8 mouse cellular contexts compared by ENCODE assay signal in the genomic region with DNA sequence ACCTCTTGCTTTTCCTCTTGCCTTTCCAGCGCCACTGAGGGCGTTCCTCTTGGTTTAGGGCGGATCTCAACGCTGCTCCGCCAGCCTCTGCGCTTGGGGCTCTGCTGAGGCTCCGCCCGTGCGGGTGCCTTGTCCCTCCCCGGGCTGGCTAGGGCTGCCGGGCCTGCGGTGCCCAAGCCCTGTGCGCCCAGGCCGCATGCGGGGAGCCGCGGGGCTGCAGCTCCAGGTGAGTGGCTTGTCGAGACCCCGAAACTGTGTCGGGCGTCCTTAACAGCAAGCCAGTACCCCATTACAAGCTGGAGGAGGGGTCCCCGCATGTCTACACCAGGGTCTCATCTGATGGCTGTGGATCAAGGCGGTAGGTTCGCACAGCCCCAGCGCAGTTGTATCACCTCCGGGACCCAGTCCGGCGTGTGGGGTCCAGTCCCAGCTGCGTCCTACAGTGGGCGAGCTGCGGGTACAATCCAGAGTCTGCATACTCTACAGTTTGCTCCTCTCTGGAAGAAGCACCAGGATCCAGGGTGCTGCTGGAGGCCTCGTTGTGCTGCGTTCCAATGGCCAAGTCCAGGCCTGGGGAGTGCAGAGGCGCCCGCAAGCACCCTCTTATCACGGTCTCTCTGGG. TPM values are rescaled to one million over a fixed set of nuclear protein-coding genes. Genes with fewer than 3 reads are reported as not detected.
A peak's percentile ranks its signal among the peaks of the same experiment; 100 is the strongest.
DNase-seq lines count a peak whose midpoint lies in the region; ATAC-seq and TF ChIP-seq lines count a peak whose summit lies in the region.

A gene (plus strand): TSS at position 132 of the 622 bp plus-strand sequence.

- no peaks in the 10 kb centered on the region for H3K9me3 ChIP-seq in ES-E14 (ENCODE audit: control insufficient read depth, insufficient read depth, low read depth, low read length)
- no peaks in the 10 kb centered on the region for H3K9me3 ChIP-seq in forebrain, embryonic 16.5 days (ENCODE audit: control insufficient read depth, low read length)
- no peaks in the 10 kb centered on the region for H3K9me3 ChIP-seq in liver, embryonic 15.5 days (replicated peaks)
- H3K9me3 ChIP-seq in neural tube, embryonic 13.5 days = no peaks in the 10 kb centered on the region

- no peaks in the 10 kb centered on the region for H3K36me3 ChIP-seq in ES-E14 (ENCODE audit: control insufficient read depth, insufficient read depth, low read length, poor library complexity, severe bottlenecking)
- H3K36me3 ChIP-seq in forebrain, embryonic 16.5 days (ENCODE audit: control insufficient read depth, insufficient read depth) = no peaks in the 10 kb centered on the region
- H3K36me3 ChIP-seq in liver, embryonic 15.5 days (replicated peaks) = no peaks in the 10 kb centered on the region
- H3K36me3 ChIP-seq in neural tube, embryonic 13.5 days = no peaks in the 10 kb centered on the region

- peak; percentile 42 for DNase-seq in ES-E14 (ENCODE audit: low read depth, low spot score)
- peak; percentile 54 to 59 for DNase-seq in cerebellum, adult 18-20 months
- peak; percentile 80 to 84 for DNase-seq in heart, postnatal 14 days
- peak; percentile 77 to 84 for DNase-seq in kidney, postnatal 4 days
- peak; percentile 28 for DNase-seq in thymus, postnatal 0 days (ENCODE audit: low spot score)

- intact Hi-C loops in heart, postnatal 14 days (cut with DNase I) = no loop called here

- H3K4me1 ChIP-seq in ES-E14 (ENCODE audit: control insufficient read depth in 2 of 2, insufficient read depth in 2 of 2, low read length in 2 of 2, poor library complexity in 1 of 2) = peaks cover 0 to 9% of the 10 kb centered on the region in 2 experiments; a peak in 1 of 4 replicates
- peaks cover 10% of the 10 kb centered on the region for H3K4me1 ChIP-seq in forebrain, embryonic 16.5 days (replicated peaks; ENCODE audit: control insufficient read depth, insufficient read depth, low read length)
- H3K4me1 ChIP-seq in liver, embryonic 15.5 days (replicated peaks) = peaks cover 6% of the 10 kb centered on the region; the same call in 1 of the 2 replicates
- H3K4me1 ChIP-seq in neural tube, embryonic 13.5 days (replicated peaks) = peaks cover 16% of the 10 kb centered on the region

- peak within 1 kb of the TSS; percentile 60 to 67 for H3K4me3 ChIP-seq in ES-E14 (ENCODE audit: insufficient read depth in 1 of 2, low read depth in 1 of 2, low read length in 2 of 2, poor library complexity in 1 of 2, severe bottlenecking in 1 of 2)
- peak within 1 kb of the TSS; percentile 56 for H3K4me3 ChIP-seq in forebrain, embryonic 16.5 days (replicated peaks; ENCODE audit: low read length)
- H3K4me3 ChIP-seq in liver, embryonic 15.5 days (replicated peaks) = peak within 1 kb of the TSS; percentile 50
- H3K4me3 ChIP-seq in neural tube, embryonic 13.5 days = peak within 1 kb of the TSS; percentile 50

- peak; percentile 99 for ATAC-seq in forebrain, embryonic 16.5 days
- ATAC-seq in liver, embryonic 15.5 days (ENCODE audit: insufficient read depth) = peak; percentile 85
- peak; percentile 94 for ATAC-seq in neural tube, embryonic 13.5 days (ENCODE audit: low read depth)

- WGBS in forebrain, embryonic 16.5 days = 3% methylated on average over 36 of the region's 36 CpGs
- 2% methylated on average over 36 of the region's 36 CpGs for WGBS in liver, embryonic 15.5 days (ENCODE audit: insufficient replicate concordance)
- 3% methylated on average over 36 of the region's 36 CpGs for WGBS in neural tube, embryonic 13.5 days

- H3K27ac ChIP-seq in ES-E14 (ENCODE audit: insufficient read depth, low read depth, low read length, poor library complexity, severe bottlenecking) = no peak within 1 kb of the TSS
- H3K27ac ChIP-seq in forebrain, embryonic 16.5 days (ENCODE audit: low read length) = no peak within 1 kb of the TSS
- no peak within 1 kb of the TSS for H3K27ac ChIP-seq in liver, embryonic 15.5 days (replicated peaks)
- H3K27ac ChIP-seq in neural tube, embryonic 13.5 days (replicated peaks) = no peak within 1 kb of the TSS

- H3K9ac ChIP-seq in ES-E14 (ENCODE audit: insufficient read depth, low read depth, low read length, poor library complexity, severe bottlenecking) = peak within 1 kb of the TSS; percentile 62
- H3K9ac ChIP-seq in forebrain, embryonic 16.5 days (replicated peaks; ENCODE audit: low read depth, low read length) = peak within 1 kb of the TSS; percentile 67
- no peak within 1 kb of the TSS for H3K9ac ChIP-seq in liver, embryonic 15.5 days
- H3K9ac ChIP-seq in neural tube, embryonic 13.5 days = peak within 1 kb of the TSS; percentile 72

- in situ Hi-C loops in ES-E14 (cut with MboI; ENCODE audit: low sequenced_read_pairs in 2 of 2, unreplicated experiment in 2 of 2) = no loop called here

- peak within 1 kb of the TSS; percentile 75 for H3K4me2 ChIP-seq in forebrain, embryonic 16.5 days (ENCODE audit: low read length)
- H3K4me2 ChIP-seq in liver, embryonic 15.5 days = peak within 1 kb of the TSS; percentile 72
- H3K4me2 ChIP-seq in neural tube, embryonic 13.5 days = peak within 1 kb of the TSS; percentile 90

- peaks cover 4% of the 10 kb centered on the region; the same call in 1 of the 2 replicates for H3K27me3 ChIP-seq in forebrain, embryonic 16.5 days (replicated peaks; ENCODE audit: control insufficient read depth, insufficient read depth, low read length)
- H3K27me3 ChIP-seq in liver, embryonic 15.5 days = peaks cover 27% of the 10 kb centered on the region
- H3K27me3 ChIP-seq in neural tube, embryonic 13.5 days = peaks cover 23% of the 10 kb centered on the region

TF ChIP-seq in ES-E14, 5 proteins besides CTCF, POLR2A, EP300 and RAD21:
- TF ChIP-seq ZNF384 (IDR thresholded peaks at IDR 0.05; ENCODE audit: low read depth, low read length) (no peak), MAFK (IDR thresholded peaks at IDR 0.05; ENCODE audit: insufficient read depth, low read depth, low read length) (no peak), ZC3H11A (IDR thresholded peaks at IDR 0.05; ENCODE audit: borderline replicate concordance, low read depth, low read length) (no peak), CHD2 (IDR thresholded peaks at IDR 0.05; ENCODE audit: low read depth, low read length) (no peak), HCFC1 (IDR thresholded peaks at IDR 0.05; ENCODE audit: borderline replicate concordance, insufficient read depth, low read length) (no peak)
TF ChIP-seq in ES-E14: peak in this region for 0.

RNA-seq across cellular contexts. Expression of the gene that starts here (rescaled TPM):
- 4.3 and 8.4 TPM in 2 replicates for total RNA-seq in ES-E14 (2012; rRNA removed)
- polyA plus RNA-seq in forebrain, embryonic 16.5 days (2015; fragmentation: Nextera tagmentation; extraction: Ambion mirVana) = 3.1 and 5.1 TPM in 2 replicates
- total RNA-seq in heart, postnatal 14 days (2021) = 1 to 10 TPM; 1.4 to 2.5 TPM
- polyA plus RNA-seq in liver, embryonic 15.5 days (2015; fragmentation: Nextera tagmentation; extraction: Ambion mirVana) = 0.43 and 0.70 TPM in 2 replicates
- 1.8 and 2.5 TPM in 2 replicates for polyA plus RNA-seq in neural tube, embryonic 13.5 days (2015; fragmentation: Nextera tagmentation; extraction: Ambion mirVana)
- 0.45 and 0.92 TPM in 2 replicates for polyA plus RNA-seq in thymus, postnatal 0 days (2015; fragmentation: Nextera tagmentation; extraction: Ambion mirVana)

Comparison
In these comparisons a context has a peak if more than half of its experiments do, and no peak if none do; other contexts are left out.
1. Peak in ATAC-seq, H3K4me3 ChIP-seq and H3K4me2 ChIP-seq in liver, embryonic 15.5 days; RNA of the gene not detected or under 1 TPM.
2. Peak in DNase-seq in thymus, postnatal 0 days; RNA of the gene not detected or under 1 TPM.
3. DNase-seq: peak in every context shown above with its lines; median percentile 82 in heart, postnatal 14 days; 80 in kidney, postnatal 4 days; 56 in cerebellum, adult 18-20 months; 42 in ES-E14; 28 in thymus, postnatal 0 days.